Mouse (Mus musculus): ENCODE data around the gene Spryd3. TPM values are rescaled to one million over a fixed set of nuclear protein-coding genes. Genes with fewer than 3 reads are reported as not detected.

Gene Spryd3
- polyA plus RNA-seq, 1 experiment: 47.1 TPM

DNA sequence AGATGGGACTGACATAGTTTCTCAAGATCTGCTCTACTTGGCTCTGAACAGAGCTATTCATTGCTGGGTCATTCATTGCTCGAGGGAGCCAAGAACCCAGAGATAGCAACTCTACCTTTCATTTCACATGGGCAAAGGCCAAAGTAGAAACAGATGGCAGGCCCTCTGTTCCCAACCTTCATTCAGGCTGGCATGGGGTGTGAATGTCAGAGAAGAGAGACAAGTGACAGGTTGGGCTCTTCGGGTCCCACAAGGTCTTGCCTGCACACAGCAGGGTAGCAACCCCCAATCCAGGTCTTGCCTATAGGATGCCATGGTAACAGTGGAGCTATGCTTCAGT is 16.2 kb downstream of the Spryd3 start:
- no peak overlapping the region for H3ac ChIP-seq (ENCODE audit: control insufficient read depth, insufficient read length, low read depth)
- no peaks in the 10 kb centered on the region for H3K79me2 ChIP-seq (ENCODE audit: control insufficient read depth, insufficient read depth)
- no peaks in the 10 kb centered on the region for H3K79me3 ChIP-seq (ENCODE audit: low read depth)
- H3K27me3 ChIP-seq (ENCODE audit: control insufficient read depth, insufficient read depth, insufficient read length): no peaks in the 10 kb centered on the region
- H3K4me3 ChIP-seq (ENCODE audit: insufficient read depth, poor library complexity, severe bottlenecking): no peak overlapping the region
- TF ChIP-seq FOSL1 (IDR thresholded peaks at IDR 0.05; ENCODE audit: insufficient read depth, low read length, poor library complexity, severe bottlenecking) (no peak), MYOG (IDR thresholded peaks at IDR 0.05; ENCODE audit: control insufficient read depth, extremely low read depth, insufficient read length) (no peak), MAX (IDR thresholded peaks at IDR 0.05) (no peak), MYOD1 (IDR thresholded peaks at IDR 0.05; ENCODE audit: control insufficient read depth, insufficient read length, low read depth) (no peak), CEBPB (IDR thresholded peaks at IDR 0.05; ENCODE audit: low read depth) (no peak), USF1 (IDR thresholded peaks at IDR 0.05; ENCODE audit: low read depth) (no peak), CTCF (IDR thresholded peaks at IDR 0.05; ENCODE audit: control insufficient read depth, insufficient read depth, insufficient read length) (no peak)
- peaks cover 72% of the 10 kb centered on the region for H3K36me3 ChIP-seq (ENCODE audit: control insufficient read depth, insufficient read depth)

DNA sequence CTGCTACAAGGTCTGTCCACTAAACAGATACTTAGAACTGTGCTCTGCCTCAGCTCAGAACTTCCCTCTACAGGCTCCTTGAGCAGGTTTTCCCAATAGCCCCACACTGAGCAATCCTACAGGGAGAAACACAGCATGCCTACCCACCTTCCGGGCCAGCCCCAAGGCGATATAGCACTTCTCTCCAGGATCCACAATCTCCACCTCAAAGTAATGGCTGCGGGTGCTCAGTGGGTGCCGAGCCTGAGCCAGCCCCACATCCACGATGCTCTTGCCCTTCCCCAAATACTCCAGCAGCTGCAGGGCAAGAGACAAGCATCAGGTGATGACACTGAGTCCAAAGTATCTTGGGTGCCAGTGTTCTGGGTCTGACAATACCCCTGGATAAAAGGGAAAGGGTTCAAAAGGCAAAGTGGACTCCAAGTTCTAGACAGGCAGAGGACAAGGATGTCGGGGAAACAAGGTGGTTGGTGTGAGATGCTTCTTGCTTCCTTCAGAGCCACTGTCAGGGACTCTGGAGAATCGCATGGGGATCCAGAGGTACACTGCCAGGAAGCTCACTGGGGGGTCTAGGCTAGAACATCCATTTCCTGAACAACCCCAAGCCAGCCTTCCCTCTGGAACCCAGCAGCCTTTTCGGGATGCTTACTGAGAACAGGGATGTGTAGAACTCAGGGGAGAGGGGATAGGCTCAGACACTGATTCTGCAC is 16.8 kb downstream of the Spryd3 start:
- no peak overlapping the region for H3K4me3 ChIP-seq (ENCODE audit: insufficient read depth, poor library complexity, severe bottlenecking)
- H3K79me3 ChIP-seq (ENCODE audit: low read depth): no peaks in the 10 kb centered on the region
- no peaks in the 10 kb centered on the region for H3K27me3 ChIP-seq (ENCODE audit: control insufficient read depth, insufficient read depth, insufficient read length)
- H3K79me2 ChIP-seq (ENCODE audit: control insufficient read depth, insufficient read depth): no peaks in the 10 kb centered on the region
- H3ac ChIP-seq (ENCODE audit: control insufficient read depth, insufficient read length, low read depth): no peak overlapping the region
- H3K36me3 ChIP-seq (ENCODE audit: control insufficient read depth, insufficient read depth): peaks cover 71% of the 10 kb centered on the region
- no peak for TF ChIP-seq CTCF (IDR thresholded peaks at IDR 0.05; ENCODE audit: control insufficient read depth, insufficient read depth, insufficient read length)
- no peak for TF ChIP-seq FOSL1 (IDR thresholded peaks at IDR 0.05; ENCODE audit: insufficient read depth, low read length, poor library complexity, severe bottlenecking)

GRCm38 (mm10) chr15:102118591-102118990 is 17.4 kb downstream of the Spryd3 start:
- H3K27me3 ChIP-seq (ENCODE audit: control insufficient read depth, insufficient read depth, insufficient read length): no peaks in the 10 kb centered on the region
- peaks cover 77% of the 10 kb centered on the region for H3K36me3 ChIP-seq (ENCODE audit: control insufficient read depth, insufficient read depth)
- no peak overlapping the region for H3K4me3 ChIP-seq (ENCODE audit: insufficient read depth, poor library complexity, severe bottlenecking)
- no peaks in the 10 kb centered on the region for H3K79me3 ChIP-seq (ENCODE audit: low read depth)
- no peaks in the 10 kb centered on the region for H3K79me2 ChIP-seq (ENCODE audit: control insufficient read depth, insufficient read depth)
- H3ac ChIP-seq (ENCODE audit: control insufficient read depth, insufficient read length, low read depth): no peak overlapping the region
- no peak for TF ChIP-seq CTCF (IDR thresholded peaks at IDR 0.05; ENCODE audit: control insufficient read depth, insufficient read depth, insufficient read length)
- TF ChIP-seq CEBPB (IDR thresholded peaks at IDR 0.05; ENCODE audit: low read depth): no peak
- no peak for TF ChIP-seq MYOD1 (IDR thresholded peaks at IDR 0.05; ENCODE audit: control insufficient read depth, insufficient read length, low read depth)
- TF ChIP-seq MAX (IDR thresholded peaks at IDR 0.05): no peak
- no peak for TF ChIP-seq MYOG (IDR thresholded peaks at IDR 0.05; ENCODE audit: control insufficient read depth, extremely low read depth, insufficient read length)
- no peak for TF ChIP-seq FOSL1 (IDR thresholded peaks at IDR 0.05; ENCODE audit: insufficient read depth, low read length, poor library complexity, severe bottlenecking)
- TF ChIP-seq USF1 (IDR thresholded peaks at IDR 0.05; ENCODE audit: low read depth): no peak

DNA sequence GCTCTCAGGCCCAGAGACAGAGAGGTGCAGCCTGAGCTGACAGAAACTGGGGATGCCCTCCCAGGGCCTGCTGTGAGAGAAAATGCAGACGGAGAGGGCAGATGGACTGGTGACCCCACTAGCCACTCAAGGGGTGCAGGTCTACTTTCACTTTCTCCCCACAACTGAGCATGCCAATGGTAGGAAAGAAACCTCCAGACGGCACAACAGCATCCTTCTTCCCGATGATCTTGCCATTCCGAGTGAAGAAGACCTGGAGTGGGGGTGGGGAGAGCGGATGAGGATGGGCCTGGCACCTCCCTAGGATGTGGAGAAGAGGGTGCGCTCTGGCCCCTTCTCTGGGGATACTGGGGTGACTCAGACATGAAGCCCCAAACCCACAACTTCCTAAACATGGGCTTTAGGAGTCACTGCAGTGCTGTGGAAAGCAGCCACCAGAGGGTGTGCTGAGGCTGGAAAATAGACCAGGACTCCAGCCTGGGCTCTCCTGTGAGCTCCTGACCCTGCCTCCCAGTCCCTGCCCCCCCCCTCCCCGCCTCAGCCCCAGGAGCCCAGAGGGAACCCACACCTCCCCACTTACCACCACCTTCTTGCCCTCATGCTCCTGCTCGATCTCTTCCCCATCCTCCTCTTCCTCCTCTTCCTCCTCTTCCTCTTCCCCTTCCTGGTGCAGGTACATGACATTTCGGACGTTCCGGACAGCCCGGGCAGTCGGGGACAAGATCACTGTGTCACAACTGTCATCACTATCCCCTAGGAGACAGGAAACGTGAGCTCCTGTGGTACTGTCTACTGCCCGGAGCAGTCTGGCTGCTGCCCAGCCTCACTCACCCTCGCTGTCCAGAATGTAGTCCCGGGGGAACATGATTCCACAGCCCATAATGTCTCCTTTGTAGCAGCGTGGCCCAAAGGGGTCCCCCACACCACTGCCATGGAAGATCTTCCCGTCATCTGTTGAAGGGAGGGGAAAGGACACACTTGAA is 18.3 kb downstream of the Spryd3 start:
- no peak for TF ChIP-seq MAX (IDR thresholded peaks at IDR 0.05)
- TF ChIP-seq CTCF (IDR thresholded peaks at IDR 0.05; ENCODE audit: control insufficient read depth, insufficient read depth, insufficient read length): peak; percentile 11
- H3K4me3 ChIP-seq (ENCODE audit: insufficient read depth, poor library complexity, severe bottlenecking): no peak overlapping the region
- H3ac ChIP-seq (ENCODE audit: control insufficient read depth, insufficient read length, low read depth): no peak overlapping the region
- no peaks in the 10 kb centered on the region for H3K27me3 ChIP-seq (ENCODE audit: control insufficient read depth, insufficient read depth, insufficient read length)
- peaks cover 85% of the 10 kb centered on the region for H3K36me3 ChIP-seq (ENCODE audit: control insufficient read depth, insufficient read depth)
- H3K79me2 ChIP-seq (ENCODE audit: control insufficient read depth, insufficient read depth): no peaks in the 10 kb centered on the region
- no peaks in the 10 kb centered on the region for H3K79me3 ChIP-seq (ENCODE audit: low read depth)

GRCm38 (mm10) chr15:102116753-102117415 is 19.1 kb downstream of the Spryd3 start:
- TF ChIP-seq CTCF (IDR thresholded peaks at IDR 0.05; ENCODE audit: control insufficient read depth, insufficient read depth, insufficient read length) (no peak), MYOD1 (IDR thresholded peaks at IDR 0.05; ENCODE audit: control insufficient read depth, insufficient read length, low read depth) (no peak), MAX (IDR thresholded peaks at IDR 0.05) (no peak), USF1 (IDR thresholded peaks at IDR 0.05; ENCODE audit: low read depth) (no peak), MYOG (IDR thresholded peaks at IDR 0.05; ENCODE audit: control insufficient read depth, extremely low read depth, insufficient read length) (no peak)
- Histone ChIP-seq H3ac (ENCODE audit: control insufficient read depth, insufficient read length, low read depth) (no peak overlapping the region), H3K4me3 (ENCODE audit: insufficient read depth, poor library complexity, severe bottlenecking) (no peak overlapping the region), H3K36me3 (ENCODE audit: control insufficient read depth, insufficient read depth) (peaks cover 92% of the 10 kb centered on the region), H3K79me2 (ENCODE audit: control insufficient read depth, insufficient read depth) (no peaks in the 10 kb centered on the region), H3K79me3 (ENCODE audit: low read depth) (no peaks in the 10 kb centered on the region), H3K27me3 (ENCODE audit: control insufficient read depth, insufficient read depth, insufficient read length) (no peaks in the 10 kb centered on the region)

All from C2C12 (cell line).